Mouse (Mus musculus): ENCODE measurements around the gene 2210011C24Rik. TPM values are rescaled to one million over a fixed set of nuclear protein-coding genes. Genes with fewer than 3 reads are reported as not detected.

Gene 2210011C24Rik
- total RNA-seq (2014; rRNA removed): not detected in 2 replicates
- polyA plus RNA-seq (2015; fragmentation: Nextera tagmentation; extraction: Ambion mirVana): 0.38 and 1.2 TPM in 2 replicates

DNA sequence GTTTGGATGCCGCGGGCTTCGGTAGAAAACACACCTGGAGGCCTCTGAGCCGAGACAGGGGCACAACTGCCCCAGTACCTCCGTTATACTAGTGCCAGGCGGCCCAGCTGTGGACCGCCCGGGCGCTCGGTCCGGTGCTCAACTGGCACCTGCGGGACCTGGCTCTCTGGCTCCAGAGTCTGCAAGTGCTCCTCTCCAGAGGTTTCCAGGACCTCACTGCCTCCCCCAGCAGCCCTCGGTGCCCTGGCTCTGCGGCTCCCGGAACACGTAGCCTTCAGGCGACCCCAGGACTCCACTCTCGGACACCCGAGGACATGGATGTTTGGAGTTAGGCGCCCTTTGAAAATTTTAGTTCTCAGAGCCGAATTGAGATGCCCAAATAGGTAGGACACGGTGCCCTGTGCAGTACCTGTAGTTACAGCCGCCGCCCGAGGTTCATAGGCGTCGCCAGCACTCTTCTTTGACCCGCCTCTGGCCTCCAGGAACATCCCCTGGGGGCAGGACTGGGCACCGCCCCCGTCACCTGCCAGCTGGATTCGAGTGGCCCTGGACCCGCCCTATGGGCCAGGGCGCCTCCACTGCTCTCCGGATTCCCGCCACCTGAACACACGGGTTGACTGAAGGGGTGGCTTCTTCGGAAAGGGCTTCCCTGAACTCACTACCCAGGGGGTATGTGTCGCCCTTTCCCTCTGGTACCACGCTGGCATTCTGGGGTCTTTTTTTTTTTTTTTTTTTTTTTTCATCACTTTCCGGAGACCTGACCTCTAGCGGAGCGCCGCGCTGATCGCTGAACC lies at the start of gene 2210011C24Rik:
Gene 2210011C24Rik, minus strand, starts transcription at position 467 of the 794 bp plus-strand sequence.
- Histone ChIP-seq H3K4me1 (ENCODE audit: insufficient read depth) (peaks cover 12% of the 10 kb centered on the region; the same call in 1 of the 2 replicates), H3K4me2 (ENCODE audit: low read depth) (peak within 1 kb of the TSS; percentile 97), H3K9me3 (ENCODE audit: low read length) (no peaks in the 10 kb centered on the region), H3K36me3 (ENCODE audit: insufficient read depth) (no peaks in the 10 kb centered on the region), H3K27ac (ENCODE audit: low read depth, low read length) (no peak within 1 kb of the TSS), H3K4me3 (ENCODE audit: low read depth, low read length) (peak within 1 kb of the TSS; percentile 57), H3K9ac (peak within 1 kb of the TSS; percentile 47), H3K27me3 (ENCODE audit: insufficient read depth, low read length) (peaks cover 15% of the 10 kb centered on the region)
- WGBS: 1% methylated on average over 45 of the region's 45 CpGs
- no peak for DNase-seq
- no peak for TF ChIP-seq CTCF (IDR thresholded peaks at IDR 0.05; ENCODE audit: low read depth)
- peak; percentile 26; the same call in 1 of the 2 replicates for ATAC-seq

DNA sequence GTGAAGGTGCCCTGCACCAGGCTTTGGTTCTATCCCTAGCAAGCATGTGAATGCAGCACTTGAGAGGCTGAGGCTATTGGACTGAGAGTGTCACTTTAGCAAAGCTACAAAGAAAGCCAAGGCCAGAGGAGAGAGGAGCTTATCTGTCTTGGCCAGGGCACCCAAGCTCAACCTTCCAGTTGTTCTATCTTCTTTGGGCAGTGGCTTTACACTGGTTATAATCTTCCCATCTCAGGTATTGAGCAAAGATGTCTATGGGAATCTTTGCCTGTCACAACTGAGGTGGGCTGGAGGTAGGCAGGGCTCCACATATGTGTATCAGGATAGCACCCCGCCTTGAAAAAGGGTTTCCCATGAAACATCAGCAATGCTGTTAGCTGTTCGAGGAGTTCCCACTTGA lies 48.3 kb upstream of the 2210011C24Rik start:
- TF ChIP-seq CTCF (IDR thresholded peaks at IDR 0.05; ENCODE audit: low read depth): no peak
- DNase-seq: no peak
- Histone ChIP-seq H3K4me1 (ENCODE audit: insufficient read depth) (no peaks in the 10 kb centered on the region), H3K9ac (no peak overlapping the region), H3K27ac (ENCODE audit: low read depth, low read length) (no peak overlapping the region), H3K4me3 (ENCODE audit: low read depth, low read length) (no peak overlapping the region), H3K4me2 (ENCODE audit: low read depth) (no peak overlapping the region), H3K36me3 (ENCODE audit: insufficient read depth) (no peaks in the 10 kb centered on the region), H3K27me3 (ENCODE audit: insufficient read depth, low read length) (no peaks in the 10 kb centered on the region), H3K9me3 (ENCODE audit: low read length) (no peaks in the 10 kb centered on the region)
- ATAC-seq: no peak
- WGBS: 88% methylated on average over 2 of the region's 2 CpGs

DNA sequence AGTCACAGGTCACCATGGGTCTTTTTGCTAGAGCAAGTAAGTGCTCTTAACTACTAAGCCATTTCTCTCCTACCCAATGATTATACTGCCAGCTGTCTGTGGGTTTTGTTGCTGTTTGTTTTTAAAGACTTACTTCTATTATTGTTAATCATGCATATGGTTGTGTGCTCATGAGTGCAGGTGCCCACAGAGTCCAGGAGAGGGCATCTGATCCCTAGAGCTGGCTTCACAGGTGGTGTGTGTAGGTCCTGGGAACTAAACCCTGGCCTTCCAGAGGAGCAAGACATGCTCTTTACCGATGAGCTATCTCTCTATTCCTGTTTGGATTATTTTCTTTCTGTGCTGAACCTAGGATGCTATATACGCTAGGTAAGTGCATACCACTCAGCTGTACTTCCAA lies 47.3 kb upstream of the 2210011C24Rik start:
- H3K9me3 ChIP-seq (ENCODE audit: low read length): no peaks in the 10 kb centered on the region
- 96% methylated on average over 2 of the region's 2 CpGs for WGBS
- H3K4me1 ChIP-seq (ENCODE audit: insufficient read depth): no peaks in the 10 kb centered on the region
- TF ChIP-seq CTCF (IDR thresholded peaks at IDR 0.05; ENCODE audit: low read depth): no peak
- H3K4me2 ChIP-seq (ENCODE audit: low read depth): no peak overlapping the region
- H3K9ac ChIP-seq: no peak overlapping the region
- no peak overlapping the region for H3K27ac ChIP-seq (ENCODE audit: low read depth, low read length)
- H3K4me3 ChIP-seq (ENCODE audit: low read depth, low read length): no peak overlapping the region
- H3K27me3 ChIP-seq (ENCODE audit: insufficient read depth, low read length): no peaks in the 10 kb centered on the region
- no peak for DNase-seq
- H3K36me3 ChIP-seq (ENCODE audit: insufficient read depth): no peaks in the 10 kb centered on the region
- no peak for ATAC-seq

DNA sequence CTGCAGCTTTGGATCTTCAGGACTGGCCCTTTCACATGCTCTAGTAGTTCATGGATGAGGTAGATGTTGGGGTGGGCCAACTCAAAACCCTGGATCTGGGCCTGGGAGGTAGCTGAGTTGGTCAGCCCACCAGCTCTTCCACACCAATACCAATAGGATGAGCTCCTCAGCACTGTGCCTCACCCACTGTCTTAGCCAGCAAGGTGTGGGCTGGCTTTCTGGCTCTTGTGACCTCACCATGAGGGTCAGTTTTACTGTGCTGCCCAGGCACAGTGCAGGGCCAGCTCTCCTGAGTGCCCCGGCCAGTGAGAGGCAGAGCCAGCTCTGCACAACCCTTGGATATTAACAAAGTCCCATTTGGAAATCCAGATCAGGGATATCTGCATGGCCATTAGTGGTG lies 45.9 kb upstream of the 2210011C24Rik start:
- DNase-seq: no peak
- 82% methylated on average over 1 of the region's 1 CpGs for WGBS
- TF ChIP-seq CTCF (IDR thresholded peaks at IDR 0.05; ENCODE audit: low read depth): no peak
- Histone ChIP-seq H3K4me3 (ENCODE audit: low read depth, low read length) (no peak overlapping the region), H3K36me3 (ENCODE audit: insufficient read depth) (no peaks in the 10 kb centered on the region), H3K9me3 (ENCODE audit: low read length) (no peaks in the 10 kb centered on the region), H3K9ac (no peak overlapping the region), H3K27me3 (ENCODE audit: insufficient read depth, low read length) (no peaks in the 10 kb centered on the region), H3K27ac (ENCODE audit: low read depth, low read length) (no peak overlapping the region), H3K4me2 (ENCODE audit: low read depth) (no peak overlapping the region), H3K4me1 (ENCODE audit: insufficient read depth) (no peaks in the 10 kb centered on the region)
- no peak for ATAC-seq

GRCm38 (mm10) chr8:84053229-84053628 lies 41.3 kb upstream of the 2210011C24Rik start:
- H3K4me3 ChIP-seq (ENCODE audit: low read depth, low read length): no peak overlapping the region
- DNase-seq (no peak), ATAC-seq (no peak)
- no peaks in the 10 kb centered on the region for H3K4me1 ChIP-seq (ENCODE audit: insufficient read depth)
- no peak for TF ChIP-seq CTCF (IDR thresholded peaks at IDR 0.05; ENCODE audit: low read depth)
- no peak overlapping the region for H3K4me2 ChIP-seq (ENCODE audit: low read depth)
- H3K9ac ChIP-seq: no peak overlapping the region
- no peak overlapping the region for H3K27ac ChIP-seq (ENCODE audit: low read depth, low read length)
- no peaks in the 10 kb centered on the region for H3K27me3 ChIP-seq (ENCODE audit: insufficient read depth, low read length)
- 94% methylated on average over 5 of the region's 5 CpGs for WGBS
- no peaks in the 10 kb centered on the region for H3K36me3 ChIP-seq (ENCODE audit: insufficient read depth)
- H3K9me3 ChIP-seq (ENCODE audit: low read length): no peaks in the 10 kb centered on the region

DNA sequence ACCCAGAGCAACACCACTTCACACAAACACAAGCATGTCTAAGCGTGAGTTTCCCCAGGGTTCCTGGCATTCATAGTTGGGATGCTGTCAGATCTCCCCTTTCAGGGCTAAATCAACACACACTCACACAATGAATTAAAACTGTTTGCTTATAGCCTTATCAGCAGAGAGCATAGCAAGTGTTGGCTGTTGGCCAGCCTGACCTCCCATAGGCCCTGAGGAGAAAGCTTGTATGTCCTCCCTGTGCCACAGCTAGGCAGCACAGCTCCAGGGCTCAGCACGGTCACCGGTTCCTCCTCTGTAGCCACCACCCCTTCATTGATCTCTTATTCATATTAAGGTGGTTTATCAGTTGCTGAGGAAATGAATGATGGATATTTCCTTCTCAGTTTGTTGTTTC lies 40.8 kb upstream of the 2210011C24Rik start:
- no peaks in the 10 kb centered on the region for H3K36me3 ChIP-seq (ENCODE audit: insufficient read depth)
- WGBS: 65% methylated on average over 3 of the region's 3 CpGs
- no peaks in the 10 kb centered on the region for H3K4me1 ChIP-seq (ENCODE audit: insufficient read depth)
- no peak for TF ChIP-seq CTCF (IDR thresholded peaks at IDR 0.05; ENCODE audit: low read depth)
- H3K9ac ChIP-seq: no peak overlapping the region
- H3K4me2 ChIP-seq (ENCODE audit: low read depth): no peak overlapping the region
- ATAC-seq (no peak), DNase-seq (no peak)
- no peak overlapping the region for H3K4me3 ChIP-seq (ENCODE audit: low read depth, low read length)
- H3K27me3 ChIP-seq (ENCODE audit: insufficient read depth, low read length): no peaks in the 10 kb centered on the region
- no peaks in the 10 kb centered on the region for H3K9me3 ChIP-seq (ENCODE audit: low read length)
- H3K27ac ChIP-seq (ENCODE audit: low read depth, low read length): no peak overlapping the region

- Histone ChIP-seq H3K4me3 (ENCODE audit: low read depth, low read length) (no peak overlapping the region), H3K4me2 (ENCODE audit: low read depth) (no peak overlapping the region), H3K4me1 (ENCODE audit: insufficient read depth) (no peaks in the 10 kb centered on the region), H3K27me3 (ENCODE audit: insufficient read depth, low read length) (peaks cover 23% of the 10 kb centered on the region), H3K9me3 (ENCODE audit: low read length) (no peaks in the 10 kb centered on the region), H3K36me3 (ENCODE audit: insufficient read depth) (no peaks in the 10 kb centered on the region), H3K9ac (no peak overlapping the region), H3K27ac (ENCODE audit: low read depth, low read length) (no peak overlapping the region)
- no peak for TF ChIP-seq CTCF (IDR thresholded peaks at IDR 0.05; ENCODE audit: low read depth)
- 80% methylated on average over 5 of the region's 5 CpGs for WGBS
- DNase-seq: no peak
- no peak for ATAC-seq
Observed at GRCm38 (mm10) chr8:84048171-84048570, 36.2 kb upstream of the 2210011C24Rik start.
